Mouse (Mus musculus): ENCODE measurements around the gene Frmd4b. TPM values are rescaled to one million over a fixed set of nuclear protein-coding genes. Genes with fewer than 3 reads are reported as not detected.

Frmd4b gene
- polyA plus RNA-seq, 1 experiment from 2014 or later: 15.1 TPM

GRCm38 (mm10) chr6:97252086-97252485, 365.3 kb downstream of the Frmd4b start:
- H3K4me1 ChIP-seq (ENCODE audit: control insufficient read depth, insufficient read depth, low read length): no peaks in the 10 kb centered on the region

GRCm38 (mm10) chr6:97250966-97251365, 366.4 kb downstream of the Frmd4b start:
- Histone ChIP-seq H3K36me3 (ENCODE audit: control insufficient read depth, insufficient read depth, low read length) (no peaks in the 10 kb centered on the region), H3K27ac (ENCODE audit: low read length) (no peak overlapping the region)
- no peak for ATAC-seq

More at GRCm38 (mm10) chr6:97252086-97252485, 365.3 kb downstream of the Frmd4b start:
- Histone ChIP-seq H3K4me2 (ENCODE audit: low read length) (no peak overlapping the region), H3K4me3 (ENCODE audit: low read depth, low read length) (no peak overlapping the region), H3K27ac (ENCODE audit: low read length) (no peak overlapping the region), H3K9me3 (replicated peaks; ENCODE audit: control insufficient read depth, low read length, poor library complexity, severe bottlenecking) (no peaks in the 10 kb centered on the region), H3K36me3 (ENCODE audit: control insufficient read depth, insufficient read depth, low read length) (no peaks in the 10 kb centered on the region), H3K27me3 (ENCODE audit: control insufficient read depth, insufficient read depth, low read depth, low read length) (no peaks in the 10 kb centered on the region), H3K9ac (ENCODE audit: low read depth, low read length) (no peak overlapping the region)
- no peak for ATAC-seq
- 84% methylated on average over 5 of the region's 5 CpGs for WGBS

GRCm38 (mm10) chr6:97245200-97245599, 372.1 kb downstream of the Frmd4b start:
- H3K4me3 ChIP-seq (ENCODE audit: low read depth, low read length): no peak overlapping the region
- H3K4me2 ChIP-seq (ENCODE audit: low read length): no peak overlapping the region
- no peaks in the 10 kb centered on the region for H3K4me1 ChIP-seq (ENCODE audit: control insufficient read depth, insufficient read depth, low read length)
- no peaks in the 10 kb centered on the region for H3K27me3 ChIP-seq (ENCODE audit: control insufficient read depth, insufficient read depth, low read depth, low read length)
- H3K36me3 ChIP-seq (ENCODE audit: control insufficient read depth, insufficient read depth, low read length): no peaks in the 10 kb centered on the region
- no peak for ATAC-seq
- no peak overlapping the region for H3K27ac ChIP-seq (ENCODE audit: low read length)
- H3K9ac ChIP-seq (ENCODE audit: low read depth, low read length): no peak overlapping the region
- no peaks in the 10 kb centered on the region for H3K9me3 ChIP-seq (replicated peaks; ENCODE audit: control insufficient read depth, low read length, poor library complexity, severe bottlenecking)

More at GRCm38 (mm10) chr6:97250966-97251365, 366.4 kb downstream of the Frmd4b start:
- Histone ChIP-seq H3K9ac (ENCODE audit: low read depth, low read length) (no peak overlapping the region), H3K27me3 (ENCODE audit: control insufficient read depth, insufficient read depth, low read depth, low read length) (no peaks in the 10 kb centered on the region), H3K4me1 (ENCODE audit: control insufficient read depth, insufficient read depth, low read length) (no peaks in the 10 kb centered on the region), H3K9me3 (replicated peaks; ENCODE audit: control insufficient read depth, low read length, poor library complexity, severe bottlenecking) (no peaks in the 10 kb centered on the region), H3K4me3 (ENCODE audit: low read depth, low read length) (no peak overlapping the region), H3K4me2 (ENCODE audit: low read length) (no peak overlapping the region)
- WGBS: 35% methylated on average over 6 of the region's 6 CpGs

GRCm38 (mm10) chr6:97242522-97242921, 374.8 kb downstream of the Frmd4b start:
- Histone ChIP-seq H3K9ac (ENCODE audit: low read depth, low read length) (no peak overlapping the region), H3K27me3 (ENCODE audit: control insufficient read depth, insufficient read depth, low read depth, low read length) (no peaks in the 10 kb centered on the region), H3K27ac (ENCODE audit: low read length) (no peak overlapping the region), H3K9me3 (replicated peaks; ENCODE audit: control insufficient read depth, low read length, poor library complexity, severe bottlenecking) (no peaks in the 10 kb centered on the region), H3K4me2 (ENCODE audit: low read length) (no peak overlapping the region), H3K4me3 (ENCODE audit: low read depth, low read length) (no peak overlapping the region), H3K36me3 (ENCODE audit: control insufficient read depth, insufficient read depth, low read length) (no peaks in the 10 kb centered on the region), H3K4me1 (ENCODE audit: control insufficient read depth, insufficient read depth, low read length) (no peaks in the 10 kb centered on the region)
- WGBS: 96% methylated on average over 4 of the region's 4 CpGs
- no peak for ATAC-seq

GRCm38 (mm10) chr6:97240092-97240491, 377.2 kb downstream of the Frmd4b start:
- no peak overlapping the region for H3K27ac ChIP-seq (ENCODE audit: low read length)
- 77% methylated on average over 5 of the region's 5 CpGs for WGBS
- peaks cover 2% of the 10 kb centered on the region; the same call in 1 of the 2 replicates for H3K36me3 ChIP-seq (ENCODE audit: control insufficient read depth, insufficient read depth, low read length)
- ATAC-seq: no peak
- H3K4me2 ChIP-seq (ENCODE audit: low read length): no peak overlapping the region
- H3K4me3 ChIP-seq (ENCODE audit: low read depth, low read length): no peak overlapping the region
- no peaks in the 10 kb centered on the region for H3K27me3 ChIP-seq (ENCODE audit: control insufficient read depth, insufficient read depth, low read depth, low read length)
- H3K9ac ChIP-seq (ENCODE audit: low read depth, low read length): no peak overlapping the region
- H3K9me3 ChIP-seq (replicated peaks; ENCODE audit: control insufficient read depth, low read length, poor library complexity, severe bottlenecking): no peaks in the 10 kb centered on the region
- H3K4me1 ChIP-seq (ENCODE audit: control insufficient read depth, insufficient read depth, low read length): no peaks in the 10 kb centered on the region

GRCm38 (mm10) chr6:97239360-97239759, 378.0 kb downstream of the Frmd4b start:
- Histone ChIP-seq H3K9ac (ENCODE audit: low read depth, low read length) (no peak overlapping the region), H3K36me3 (ENCODE audit: control insufficient read depth, insufficient read depth, low read length) (peaks cover 5% of the 10 kb centered on the region; the same call in 1 of the 2 replicates), H3K27me3 (ENCODE audit: control insufficient read depth, insufficient read depth, low read depth, low read length) (no peaks in the 10 kb centered on the region), H3K4me3 (ENCODE audit: low read depth, low read length) (no peak overlapping the region), H3K4me2 (ENCODE audit: low read length) (no peak overlapping the region), H3K4me1 (ENCODE audit: control insufficient read depth, insufficient read depth, low read length) (no peaks in the 10 kb centered on the region), H3K27ac (ENCODE audit: low read length) (no peak overlapping the region), H3K9me3 (replicated peaks; ENCODE audit: control insufficient read depth, low read length, poor library complexity, severe bottlenecking) (no peaks in the 10 kb centered on the region)
- no peak for ATAC-seq
- 93% methylated on average over 6 of the region's 6 CpGs for WGBS

Other genes with a start within 250 kb of the Frmd4b start
- 1.0 and 1.2 TPM in 2 replicates for gene Mitf, start 189.5 kb upstream of the Frmd4b start, polyA plus RNA-seq (2015; fragmentation: Nextera tagmentation; extraction: Ambion mirVana)

Data from midbrain, embryonic 16.5 days (tissue).